Mouse (Mus musculus) testis, adult 2 months (tissue): Measurements from ENCODE around the gene Tgfbr3.

Experiments used
- CTCF ChIP-seq: fragments of 200-500 bp; IDR thresholded peaks from 2 replicates; pipeline ENCODE4 v1.5.1; 2012; ENCODE audit warnings: low read depth, mild to moderate bottlenecking, inconsistent platforms, low read length, moderate library complexity; ENCODE audit not compliant: control insufficient read depth, insufficient read depth, insufficient replicate concordance
- POLR2A ChIP-seq: fragments of 200-500 bp; IDR thresholded peaks from 2 replicates; pipeline ENCODE4 v1.6.1; 2012; ENCODE audit warnings: low read depth, mild to moderate bottlenecking, inconsistent platforms, low read length, moderate library complexity; ENCODE audit not compliant: control insufficient read depth

- TF ChIP-seq POLR2A (no peak), CTCF (no peak)
Measured at GRCm38 (mm10) chr5:107101684-107102083, 187.7 kb downstream of the Tgfbr3 start.
